Mouse (Mus musculus): ENCODE results near the gene 4930518I15Rik. TPM values are rescaled to one million over a fixed set of nuclear protein-coding genes. Genes with fewer than 3 reads are reported as not detected.
"Not testable (repeated sequence)": the region's sequence is repeated elsewhere in the genome, so short reads cannot be mapped to it uniquely, and the experiment has no call there.

Gene 4930518I15Rik
- polyA plus RNA-seq, 1 experiment from 2014 or later, result 10.4 TPM

DNA sequence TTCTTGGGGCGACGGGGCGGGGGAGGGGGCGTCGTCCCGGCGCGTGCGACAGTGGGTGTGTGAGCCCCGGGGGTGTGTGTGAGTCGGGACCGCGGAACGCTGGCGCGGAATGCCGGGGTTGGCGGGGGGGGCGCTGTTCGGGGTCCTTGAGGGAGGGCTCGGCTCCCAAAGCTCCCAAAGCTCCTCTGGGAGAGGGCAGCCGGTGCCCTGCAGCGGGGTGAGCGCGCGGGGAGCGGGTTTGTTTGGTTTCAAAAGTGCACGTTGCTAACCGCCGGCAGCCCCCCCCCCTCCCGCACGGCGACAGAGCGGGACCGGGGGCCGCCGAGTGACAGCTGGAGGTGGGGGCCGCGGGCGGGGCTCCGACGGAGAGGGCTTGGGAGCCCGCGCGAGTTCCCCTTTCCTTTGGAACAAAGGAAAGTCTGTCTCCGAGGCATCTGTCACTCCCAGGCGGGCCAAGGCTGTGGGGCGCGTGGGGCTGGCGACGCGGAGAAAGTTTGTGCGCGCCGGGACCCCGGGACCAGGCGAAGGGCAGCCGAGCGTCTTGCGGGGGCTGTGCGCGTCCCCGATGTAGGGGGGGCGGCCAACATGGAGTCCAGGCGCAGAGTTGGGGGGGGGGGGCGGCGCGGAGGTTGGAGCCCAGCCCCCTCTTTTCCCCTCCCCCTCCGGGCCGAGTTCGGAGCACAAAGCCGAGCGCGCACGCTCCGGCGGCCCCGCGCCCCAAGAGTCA, 17.3 kb downstream of the 4930518I15Rik start:
- Histone ChIP-seq H3K27ac (replicated peaks) (peak overlapping the region; percentile 76), H3K27me3 (peaks cover 21% of the 10 kb centered on the region; the same call in 1 of the 2 replicates), H3K9me3 (no peaks in the 10 kb centered on the region), H3K4me2 (peak overlapping the region; percentile 87), H3K36me3 (no peaks in the 10 kb centered on the region), H3K4me3 (peak overlapping the region; percentile 61), H3K9ac (peak overlapping the region; percentile 72), H3K4me1 (replicated peaks) (peaks cover 64% of the 10 kb centered on the region)
- WGBS, result under 1% methylated on average over 64 of the region's 79 CpGs
- peak; percentile 52 for ATAC-seq (ENCODE audit: low read depth)

DNA sequence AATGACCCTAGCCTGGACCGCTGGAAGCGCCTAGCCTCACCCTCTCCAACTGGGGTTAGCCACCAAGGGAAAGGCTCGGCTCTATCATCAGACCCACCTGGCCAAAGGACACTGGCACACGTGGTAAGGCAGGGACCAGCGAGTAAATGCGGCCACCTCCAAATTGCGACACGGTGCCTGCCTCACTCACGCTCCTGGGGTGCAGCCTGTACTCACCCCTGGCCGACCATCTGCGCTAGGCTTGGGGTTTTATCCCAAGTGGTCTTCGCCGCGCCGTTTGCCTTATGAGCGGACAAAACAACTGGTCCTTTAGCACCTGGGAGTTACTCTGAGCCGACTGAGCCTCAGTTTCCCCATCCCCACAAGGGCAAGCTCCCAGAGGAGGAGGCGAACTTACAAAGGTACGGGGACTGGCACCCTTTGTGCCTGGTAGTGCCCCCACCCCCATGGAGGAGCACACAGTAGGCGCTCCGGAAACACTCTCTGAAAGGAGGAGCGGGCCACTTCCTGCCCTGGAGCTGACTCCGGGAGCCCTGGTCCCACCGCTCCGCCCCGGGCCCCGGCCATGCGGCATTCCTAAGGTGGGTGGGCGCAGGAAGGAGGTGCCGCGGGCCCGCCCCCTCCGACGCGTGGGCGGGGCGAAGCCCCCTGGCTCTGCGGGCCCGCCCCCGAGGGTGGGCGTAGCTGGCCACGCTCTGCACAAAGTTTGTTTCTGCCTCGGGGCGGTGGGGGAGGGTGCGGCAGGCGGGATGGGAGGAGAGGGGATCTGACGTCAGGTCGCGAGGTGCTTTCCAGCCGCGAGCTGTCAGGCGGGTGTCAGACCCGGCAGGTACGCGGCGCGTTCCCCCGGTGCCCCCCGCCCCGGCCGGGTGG, 18.2 kb downstream of the 4930518I15Rik start, which contains the start of gene Tgif2:
Gene Tgif2, plus strand, starts transcription at position 689 of the 873 bp plus-strand sequence.
- Histone ChIP-seq H3K27ac (replicated peaks) (peak within 1 kb of the TSS; percentile 76), H3K27me3 (peaks cover 21% of the 10 kb centered on the region; the same call in 1 of the 2 replicates), H3K4me1 (replicated peaks) (peaks cover 55% of the 10 kb centered on the region), H3K9ac (peak within 1 kb of the TSS; percentile 72), H3K4me3 (peak within 1 kb of the TSS; percentile 61), H3K4me2 (peak within 1 kb of the TSS; percentile 87), H3K9me3 (no peaks in the 10 kb centered on the region), H3K36me3 (peaks cover 2% of the 10 kb centered on the region; the same call in 1 of the 2 replicates)
- peak; percentile 78 for ATAC-seq (ENCODE audit: low read depth)
- 2% methylated on average over 56 of the region's 61 CpGs for WGBS

DNA sequence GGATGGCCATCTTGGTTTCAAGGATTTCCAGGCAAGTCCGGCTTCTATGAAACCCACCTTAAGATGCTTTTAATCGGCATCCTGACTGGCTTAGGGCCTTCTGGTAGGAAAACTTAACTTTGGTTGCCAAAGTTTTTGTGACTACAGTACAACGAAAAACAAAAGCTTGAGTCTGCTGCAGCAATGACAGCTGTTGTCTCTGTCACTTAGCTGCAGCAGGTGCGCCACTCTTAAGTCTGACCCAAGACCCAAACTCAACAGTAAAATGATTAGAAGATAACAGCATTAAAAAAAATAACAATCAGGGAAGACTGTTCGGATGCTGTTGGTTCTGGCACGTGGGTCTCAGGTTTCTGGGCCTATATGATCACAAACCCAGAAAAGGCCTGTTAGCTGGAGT, 18.9 kb downstream of the 4930518I15Rik start:
- H3K36me3 ChIP-seq, result peaks cover 9% of the 10 kb centered on the region
- peaks cover 47% of the 10 kb centered on the region for H3K4me1 ChIP-seq (replicated peaks)
- no peaks in the 10 kb centered on the region for H3K9me3 ChIP-seq
- no peak for ATAC-seq (ENCODE audit: low read depth)
- WGBS, result 64% methylated on average over 6 of the region's 6 CpGs
- peak overlapping the region; percentile 87 for H3K4me2 ChIP-seq
- peak overlapping the region; percentile 61 for H3K4me3 ChIP-seq
- H3K27me3 ChIP-seq, result peaks cover 21% of the 10 kb centered on the region; the same call in 1 of the 2 replicates
- H3K27ac ChIP-seq (replicated peaks), result no peak overlapping the region
- H3K9ac ChIP-seq, result no peak overlapping the region; the same call in 1 of the 2 replicates

GRCm38 (mm10) chr2:156834336-156834735, 23.4 kb downstream of the 4930518I15Rik start:
- Histone ChIP-seq H3K9me3 (peaks cover 7% of the 10 kb centered on the region; the same call in 1 of the 2 replicates), H3K27me3 (0 out of 2 replicates have a peak, but pooled peaks cover 2% of the 10 kb centered on the region), H3K4me1 (replicated peaks) (peaks cover 3% of the 10 kb centered on the region), H3K27ac (replicated peaks) (no peak overlapping the region), H3K4me2 (no peak overlapping the region), H3K4me3 (no peak overlapping the region), H3K36me3 (peaks cover 46% of the 10 kb centered on the region), H3K9ac (no peak overlapping the region)
- ATAC-seq (ENCODE audit: low read depth), result no peak
- WGBS, result 96% methylated on average over 11 of the region's 11 CpGs

- H3K27ac ChIP-seq (replicated peaks); H3K4me2 ChIP-seq; H3K27me3 ChIP-seq; H3K9ac ChIP-seq; H3K36me3 ChIP-seq; H3K9me3 ChIP-seq; H3K4me3 ChIP-seq; H3K4me1 ChIP-seq (replicated peaks); ATAC-seq (ENCODE audit: low read depth): not testable (repeated sequence)
- 83% methylated on average over 6 of the region's 6 CpGs for WGBS
Measured at GRCm38 (mm10) chr2:156825128-156825527, 32.6 kb downstream of the 4930518I15Rik start.

GRCm38 (mm10) chr2:156816116-156816515, 41.6 kb downstream of the 4930518I15Rik start:
- Histone ChIP-seq H3K9me3 (no peaks in the 10 kb centered on the region), H3K4me2 (no peak overlapping the region), H3K27me3 (peaks cover 20% of the 10 kb centered on the region; the same call in 1 of the 2 replicates), H3K4me1 (replicated peaks) (peaks cover 25% of the 10 kb centered on the region), H3K36me3 (no peaks in the 10 kb centered on the region), H3K27ac (replicated peaks) (no peak overlapping the region), H3K4me3 (no peak overlapping the region), H3K9ac (no peak overlapping the region)
- WGBS, result 62% methylated on average over 1 of the region's 1 CpGs
- ATAC-seq (ENCODE audit: low read depth), result no peak

DNA sequence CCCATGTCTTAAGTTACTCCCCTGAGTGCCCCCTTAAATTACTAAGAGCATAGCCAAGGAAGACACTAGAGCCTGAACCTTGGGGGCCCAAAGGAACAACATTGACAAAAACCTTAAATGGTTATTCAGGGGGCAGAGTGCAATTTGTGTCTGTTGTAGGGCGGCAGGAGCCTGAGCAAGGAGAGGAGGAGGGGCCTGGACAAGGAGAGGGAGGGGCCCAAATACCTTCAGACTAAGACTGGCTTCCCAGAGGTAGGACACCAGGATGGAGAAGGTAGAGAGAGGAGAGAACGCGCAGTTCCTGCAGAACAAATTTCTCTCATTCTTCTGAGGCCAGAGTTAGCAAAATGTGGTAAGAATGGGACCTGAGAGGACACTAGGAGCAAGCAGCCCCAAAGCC, 42.3 kb downstream of the 4930518I15Rik start:
- ATAC-seq (ENCODE audit: low read depth), result no peak
- H3K27me3 ChIP-seq, result peaks cover 20% of the 10 kb centered on the region; the same call in 1 of the 2 replicates
- H3K4me2 ChIP-seq, result no peak overlapping the region
- no peak overlapping the region for H3K4me3 ChIP-seq
- no peaks in the 10 kb centered on the region for H3K9me3 ChIP-seq
- H3K27ac ChIP-seq (replicated peaks), result no peak overlapping the region
- WGBS, result 66% methylated on average over 3 of the region's 3 CpGs
- H3K9ac ChIP-seq, result no peak overlapping the region
- H3K4me1 ChIP-seq (replicated peaks), result peaks cover 25% of the 10 kb centered on the region
- no peaks in the 10 kb centered on the region for H3K36me3 ChIP-seq

GRCm38 (mm10) chr2:156814893-156815292, 42.9 kb downstream of the 4930518I15Rik start:
- Histone ChIP-seq H3K9ac (no peak overlapping the region), H3K36me3 (no peaks in the 10 kb centered on the region), H3K27me3 (peaks cover 20% of the 10 kb centered on the region; the same call in 1 of the 2 replicates), H3K27ac (replicated peaks) (peak overlapping the region; percentile 59), H3K4me1 (replicated peaks) (peaks cover 25% of the 10 kb centered on the region), H3K9me3 (no peaks in the 10 kb centered on the region), H3K4me3 (no peak overlapping the region), H3K4me2 (no peak overlapping the region)
- ATAC-seq (ENCODE audit: low read depth), result 0 out of 2 replicates have a peak, but pooled peaks have one; percentile 23
- 20% methylated on average over 5 of the region's 5 CpGs for WGBS

DNA sequence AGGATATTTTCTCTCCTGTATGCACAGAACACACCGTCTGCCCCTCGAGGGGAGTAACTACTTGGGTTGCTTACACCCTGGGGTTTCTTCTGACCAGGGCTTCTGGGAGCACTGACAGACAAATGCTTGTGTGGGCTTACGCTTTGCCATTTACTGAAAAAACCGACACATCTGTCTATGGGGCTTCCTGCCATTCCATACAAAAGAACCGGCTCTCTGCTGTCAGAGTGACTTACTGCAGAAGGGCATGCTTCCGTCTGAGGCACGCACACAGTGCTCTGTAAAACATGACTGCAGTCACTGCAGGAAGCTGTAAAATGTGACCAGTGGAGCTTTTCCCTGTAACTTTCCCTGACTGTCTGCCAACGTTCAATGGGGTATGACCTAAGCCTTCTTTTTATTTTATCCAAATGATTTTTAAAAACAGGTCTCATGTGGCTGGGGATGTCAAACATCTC, 43.4 kb downstream of the 4930518I15Rik start:
- H3K27ac ChIP-seq (replicated peaks), result peak overlapping the region; percentile 59
- no peak overlapping the region for H3K9ac ChIP-seq
- WGBS, result 1% methylated on average over 8 of the region's 8 CpGs
- peaks cover 20% of the 10 kb centered on the region; the same call in 1 of the 2 replicates for H3K27me3 ChIP-seq
- 0 out of 2 replicates have a peak overlapping the region, but pooled peaks have one; percentile 19 for H3K4me2 ChIP-seq
- H3K4me3 ChIP-seq, result no peak overlapping the region
- peaks cover 25% of the 10 kb centered on the region for H3K4me1 ChIP-seq (replicated peaks)
- no peaks in the 10 kb centered on the region for H3K9me3 ChIP-seq
- no peaks in the 10 kb centered on the region for H3K36me3 ChIP-seq
- peak; percentile 71 for ATAC-seq (ENCODE audit: low read depth)

GRCm38 (mm10) chr2:156811556-156811955, 46.2 kb downstream of the 4930518I15Rik start:
- no peak for ATAC-seq (ENCODE audit: low read depth)
- Histone ChIP-seq H3K36me3 (no peaks in the 10 kb centered on the region), H3K4me1 (replicated peaks) (peaks cover 25% of the 10 kb centered on the region), H3K9me3 (no peaks in the 10 kb centered on the region), H3K4me2 (no peak overlapping the region), H3K27me3 (peaks cover 19% of the 10 kb centered on the region; the same call in 1 of the 2 replicates), H3K27ac (replicated peaks) (no peak overlapping the region), H3K9ac (no peak overlapping the region), H3K4me3 (no peak overlapping the region)
- 80% methylated on average over 5 of the region's 5 CpGs for WGBS

DNA sequence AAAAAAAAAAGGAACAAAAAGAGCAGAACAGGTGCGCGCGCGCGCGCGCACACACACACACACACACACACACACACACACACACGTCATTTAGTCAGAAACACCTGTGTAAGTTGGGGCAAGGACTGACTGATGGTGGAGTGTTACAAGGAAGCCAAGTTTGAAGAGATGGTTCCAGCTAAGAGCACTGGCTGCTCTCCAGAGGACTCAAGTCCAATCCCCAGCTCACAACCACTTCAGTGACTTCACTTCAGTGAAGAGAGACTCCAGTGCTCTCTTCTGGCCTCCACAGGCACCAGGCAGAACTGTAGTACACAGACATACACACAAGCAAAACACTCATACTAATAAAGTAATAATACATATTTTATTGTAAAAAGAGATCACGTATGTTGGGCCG, 47.0 kb downstream of the 4930518I15Rik start:
- 96% methylated on average over 10 of the region's 10 CpGs for WGBS
- no peaks in the 10 kb centered on the region for H3K9me3 ChIP-seq
- no peaks in the 10 kb centered on the region for H3K36me3 ChIP-seq
- no peak for ATAC-seq (ENCODE audit: low read depth)
- no peak overlapping the region for H3K27ac ChIP-seq (replicated peaks)
- no peak overlapping the region for H3K4me3 ChIP-seq
- no peak overlapping the region for H3K9ac ChIP-seq
- H3K4me2 ChIP-seq, result no peak overlapping the region
- peaks cover 25% of the 10 kb centered on the region for H3K4me1 ChIP-seq (replicated peaks)
- peaks cover 11% of the 10 kb centered on the region; the same call in 1 of the 2 replicates for H3K27me3 ChIP-seq
